Mouse (Mus musculus) cerebellum, postnatal 14 days (tissue): ENCODE data around the gene Kcna6.
A peak's percentile ranks its signal among the peaks of the same experiment; 100 is the strongest.

Experiments
- DNase-seq, 2 experiments: peaks; one replicate each; pipeline ENCODE4 v3.0.0; 2021; ENCODE audit warnings: mixed read lengths in 2 of 2

The Kcna6 gene

GRCm38 (mm10) chr6:126740211-126741142 lies at the start of gene Kcna6:
Gene Kcna6 (minus strand): TSS chr6:126740674.
- peak; percentile 31 to 46 for DNase-seq

- no peak for DNase-seq
These were observed 48.4 kb upstream of the Kcna6 start for GRCm38 (mm10) chr6:126788863-126789262.

GRCm38 (mm10) chr6:126784206-126784605 lies 43.7 kb upstream of the Kcna6 start:
- DNase-seq, result no peak

- no peak for DNase-seq
These were observed 43.2 kb upstream of the Kcna6 start for GRCm38 (mm10) chr6:126783651-126784066.

- DNase-seq, result peak; percentile 62 to 64
These were observed 42.6 kb upstream of the Kcna6 start for GRCm38 (mm10) chr6:126783056-126783455.

- DNase-seq, result no peak
These were observed 37.4 kb upstream of the Kcna6 start for GRCm38 (mm10) chr6:126777889-126778288.

- DNase-seq, result no peak
These were observed 33.4 kb upstream of the Kcna6 start for GRCm38 (mm10) chr6:126773873-126774272.

GRCm38 (mm10) chr6:126772326-126772725 lies 31.9 kb upstream of the Kcna6 start:
- DNase-seq, result peak; percentile 75 to 78

- peak; percentile 30 to 31 for DNase-seq
These were observed 29.8 kb upstream of the Kcna6 start for GRCm38 (mm10) chr6:126770146-126770731.

- DNase-seq, result peak; percentile 15 to 33
These were observed 28.6 kb upstream of the Kcna6 start for GRCm38 (mm10) chr6:126768957-126769665.

GRCm38 (mm10) chr6:126767610-126768532 lies 27.4 kb upstream of the Kcna6 start:
- no peak for DNase-seq

GRCm38 (mm10) chr6:126766552-126766951 lies 26.1 kb upstream of the Kcna6 start:
- no peak for DNase-seq

GRCm38 (mm10) chr6:126764563-126765091 lies 24.2 kb upstream of the Kcna6 start:
- DNase-seq, result no peak

- no peak for DNase-seq
These were observed 20.9 kb upstream of the Kcna6 start for GRCm38 (mm10) chr6:126761362-126761761.

GRCm38 (mm10) chr6:126755729-126756411 lies 15.4 kb upstream of the Kcna6 start:
- DNase-seq, result no peak

GRCm38 (mm10) chr6:126752520-126752919 lies 12.0 kb upstream of the Kcna6 start:
- DNase-seq, result no peak

GRCm38 (mm10) chr6:126745888-126746287 lies 5.4 kb upstream of the Kcna6 start:
- DNase-seq, result no peak

- no peak for DNase-seq
These were observed 2.1 kb upstream of the Kcna6 start for GRCm38 (mm10) chr6:126742610-126743009.

- DNase-seq, result peak; percentile 43 to 58
These were observed 906 bp downstream of the Kcna6 start for GRCm38 (mm10) chr6:126739326-126740210.

- DNase-seq, result peak; percentile 72 to 76
These were observed 3.5 kb downstream of the Kcna6 start for GRCm38 (mm10) chr6:126736996-126737395.
